Mouse (Mus musculus) forebrain, embryonic 12.5 days (tissue): Measurements from ENCODE around the gene Scel. TPM values are rescaled to one million over a fixed set of nuclear protein-coding genes. Genes with fewer than 3 reads are reported as not detected.

Experiments
- ATAC-seq: fragments of 200-750 bp; cut with Nextera tagmentation; 2 replicates; pipeline ENCODE4 v1.8.0; 2017; ENCODE audit warnings: moderate TSS enrichment; ENCODE audit not compliant: low FRiP score
- H3K27ac ChIP-seq: fragments of 300-500 bp; sonication (generic); 2 replicates; pipeline ENCODE4 v1.5.1; 2016; ENCODE audit warnings: mild to moderate bottlenecking
- H3K27me3 ChIP-seq: fragments of 300-500 bp; sonication (generic); 2 replicates; pipeline ENCODE4 v1.6.1; 2016; ENCODE audit warnings: mild to moderate bottlenecking
- H3K36me3 ChIP-seq: fragments of 300-500 bp; sonication (generic); replicated peaks from 2 replicates; pipeline ENCODE4 v1.6.1; 2016; ENCODE audit warnings: mild to moderate bottlenecking
- H3K4me1 ChIP-seq: fragments of 300-500 bp; sonication (generic); 2 replicates; pipeline ENCODE4 v1.6.1; 2016
- H3K4me2 ChIP-seq: fragments of 300-500 bp; sonication (generic); 2 replicates; pipeline ENCODE4 v1.6.1; 2016; ENCODE audit warnings: mild to moderate bottlenecking, moderate library complexity
- H3K4me3 ChIP-seq: fragments of 300-500 bp; sonication (generic); replicated peaks from 2 replicates; pipeline ENCODE4 v1.5.1; 2016; ENCODE audit warnings: mild to moderate bottlenecking
- H3K9ac ChIP-seq: fragments of 300-500 bp; sonication (generic); 2 replicates; pipeline ENCODE4 v1.6.1; 2016; ENCODE audit warnings: mild to moderate bottlenecking
- H3K9me3 ChIP-seq: fragments of 300-500 bp; sonication (generic); 2 replicates; pipeline ENCODE4 v1.6.1; 2016
- WGBS: fragments of 180-500 bp; shearing (Covaris S2); methylation state at CpG from one replicate; pipeline ENCODE4 v1.1.7; 2016; 5-methylcytosine and 5-hydroxymethylcytosine counted together
- polyA plus RNA-seq: library from polyadenylated mRNA; unstranded; fragments of >200 nt; fragmentation: Nextera tagmentation; extraction: Ambion mirVana; gene quantifications from 2 replicates; pipeline ENCODE4 v1.2.1, GENCODE M21; 2016

Gene Scel
- polyA plus RNA-seq, 1 experiment from 2014 or later = 0.47 TPM

DNA sequence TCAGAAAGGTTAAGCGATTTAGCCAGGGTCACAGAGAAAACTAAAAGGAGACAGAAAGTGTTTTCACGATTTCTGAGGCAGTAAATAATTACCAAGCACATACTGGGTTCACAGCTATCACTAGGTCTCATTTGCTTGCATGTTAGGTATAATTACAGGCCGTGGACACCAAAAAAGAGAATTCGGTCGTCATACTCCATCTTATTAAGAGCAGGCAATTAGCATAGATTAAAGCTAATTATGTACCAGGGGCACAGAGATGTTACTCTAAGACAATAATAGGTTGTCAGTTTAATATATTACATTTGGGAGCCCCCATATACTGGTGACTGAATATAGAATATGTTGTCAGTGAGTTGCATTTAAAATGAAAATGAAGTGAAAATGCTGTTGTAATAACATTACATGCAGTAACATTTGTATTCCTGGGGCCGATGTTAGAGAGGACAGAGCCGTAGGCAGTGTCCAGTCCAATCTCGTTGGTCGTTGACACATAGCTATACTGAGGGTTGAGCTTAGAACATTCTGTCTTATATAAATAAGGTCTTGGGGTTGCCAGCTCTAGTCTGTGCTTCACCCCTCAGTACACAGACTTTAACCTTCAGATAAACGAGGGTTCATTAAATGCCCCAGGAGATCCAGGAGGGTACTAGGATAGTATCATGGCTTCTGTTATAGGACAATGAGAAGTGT is 74.2 kb downstream of the Scel start:
- no peak overlapping the region for H3K4me2 ChIP-seq
- H3K36me3 ChIP-seq = no peaks in the 10 kb centered on the region
- H3K9me3 ChIP-seq = no peaks in the 10 kb centered on the region
- no peak overlapping the region for H3K9ac ChIP-seq
- H3K27me3 ChIP-seq = no peaks in the 10 kb centered on the region
- ATAC-seq = peak; percentile 72
- WGBS = 51% methylated on average over 10 of the region's 10 CpGs
- H3K27ac ChIP-seq = no peak overlapping the region
- peaks cover 7% of the 10 kb centered on the region; the same call in 1 of the 2 replicates for H3K4me1 ChIP-seq
- no peak overlapping the region for H3K4me3 ChIP-seq

DNA sequence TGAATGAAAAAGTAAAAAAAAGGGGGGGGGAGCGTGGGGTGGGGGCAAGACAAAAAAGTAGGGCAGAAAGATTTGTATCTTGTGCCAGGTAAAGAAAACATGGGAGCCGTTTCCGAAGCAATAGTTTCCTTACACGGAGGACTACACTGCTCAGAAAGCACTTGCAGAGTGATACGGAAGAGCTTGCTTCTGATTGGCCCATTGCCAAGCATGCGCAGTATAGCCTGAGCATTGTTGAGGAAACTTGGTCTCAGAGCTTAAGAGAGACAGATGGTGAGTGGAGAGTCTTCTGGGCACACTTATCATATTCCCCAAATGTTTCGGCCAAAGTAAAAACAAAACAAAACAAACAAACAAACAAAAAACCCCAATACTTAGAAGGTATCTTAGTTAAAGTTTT is 76.7 kb downstream of the Scel start:
- peak; percentile 48; the same call in 1 of the 2 replicates for ATAC-seq
- no peaks in the 10 kb centered on the region for H3K9me3 ChIP-seq
- no peaks in the 10 kb centered on the region for H3K36me3 ChIP-seq
- WGBS = 70% methylated on average over 7 of the region's 7 CpGs
- no peak overlapping the region for H3K9ac ChIP-seq
- no peak overlapping the region for H3K27ac ChIP-seq
- peaks cover 7% of the 10 kb centered on the region; the same call in 1 of the 2 replicates for H3K4me1 ChIP-seq
- no peak overlapping the region for H3K4me2 ChIP-seq
- no peaks in the 10 kb centered on the region for H3K27me3 ChIP-seq
- H3K4me3 ChIP-seq = no peak overlapping the region

DNA sequence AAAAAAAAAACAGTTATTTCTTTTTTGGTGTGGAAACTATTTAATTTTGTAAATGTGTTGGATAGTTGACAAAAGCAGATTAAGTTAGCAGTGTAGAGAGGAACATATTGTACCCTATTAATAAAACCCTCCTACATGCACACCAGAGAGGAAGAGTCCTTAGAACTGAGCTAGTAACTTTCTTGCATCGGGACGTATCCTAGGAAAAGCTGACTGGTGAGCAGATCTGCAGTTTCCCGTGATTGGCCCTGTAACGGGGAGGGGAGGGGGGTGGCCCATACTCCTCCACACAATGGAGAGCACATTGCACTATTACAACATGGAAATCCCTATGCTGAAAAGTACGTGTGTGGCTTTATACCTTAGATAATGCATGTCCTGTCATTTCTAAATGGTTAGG is 82.7 kb downstream of the Scel start:
- WGBS = 70% methylated on average over 5 of the region's 5 CpGs
- H3K27ac ChIP-seq = no peak overlapping the region
- no peaks in the 10 kb centered on the region for H3K4me1 ChIP-seq
- no peaks in the 10 kb centered on the region for H3K27me3 ChIP-seq
- no peak for ATAC-seq
- no peaks in the 10 kb centered on the region for H3K9me3 ChIP-seq
- H3K9ac ChIP-seq = no peak overlapping the region
- H3K4me3 ChIP-seq = no peak overlapping the region
- H3K4me2 ChIP-seq = no peak overlapping the region
- no peaks in the 10 kb centered on the region for H3K36me3 ChIP-seq

DNA sequence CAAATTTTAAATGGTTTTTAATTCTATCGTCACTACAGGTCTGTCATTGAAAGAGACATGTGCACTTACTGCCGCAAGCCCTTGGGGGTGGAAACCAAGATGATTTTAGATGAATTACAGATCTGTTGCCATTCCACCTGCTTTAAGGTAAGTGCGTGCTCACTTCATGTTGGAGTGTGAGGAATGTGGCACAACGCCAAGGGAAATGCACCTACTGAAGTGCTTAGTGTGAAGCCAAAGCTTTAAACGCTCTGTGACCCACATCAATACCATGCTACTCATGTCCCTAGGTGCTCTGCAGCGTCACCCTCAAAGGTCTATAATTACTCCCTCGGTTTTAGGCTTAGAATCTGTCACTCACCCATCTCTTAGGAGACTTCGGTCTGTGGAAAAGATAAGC is 94.9 kb downstream of the Scel start:
- no peak for ATAC-seq
- Histone ChIP-seq H3K36me3 (no peaks in the 10 kb centered on the region), H3K4me2 (no peak overlapping the region), H3K4me1 (no peaks in the 10 kb centered on the region), H3K9ac (no peak overlapping the region), H3K27ac (no peak overlapping the region), H3K4me3 (no peak overlapping the region), H3K9me3 (no peaks in the 10 kb centered on the region), H3K27me3 (no peaks in the 10 kb centered on the region)
- WGBS = 91% methylated on average over 8 of the region's 8 CpGs

DNA sequence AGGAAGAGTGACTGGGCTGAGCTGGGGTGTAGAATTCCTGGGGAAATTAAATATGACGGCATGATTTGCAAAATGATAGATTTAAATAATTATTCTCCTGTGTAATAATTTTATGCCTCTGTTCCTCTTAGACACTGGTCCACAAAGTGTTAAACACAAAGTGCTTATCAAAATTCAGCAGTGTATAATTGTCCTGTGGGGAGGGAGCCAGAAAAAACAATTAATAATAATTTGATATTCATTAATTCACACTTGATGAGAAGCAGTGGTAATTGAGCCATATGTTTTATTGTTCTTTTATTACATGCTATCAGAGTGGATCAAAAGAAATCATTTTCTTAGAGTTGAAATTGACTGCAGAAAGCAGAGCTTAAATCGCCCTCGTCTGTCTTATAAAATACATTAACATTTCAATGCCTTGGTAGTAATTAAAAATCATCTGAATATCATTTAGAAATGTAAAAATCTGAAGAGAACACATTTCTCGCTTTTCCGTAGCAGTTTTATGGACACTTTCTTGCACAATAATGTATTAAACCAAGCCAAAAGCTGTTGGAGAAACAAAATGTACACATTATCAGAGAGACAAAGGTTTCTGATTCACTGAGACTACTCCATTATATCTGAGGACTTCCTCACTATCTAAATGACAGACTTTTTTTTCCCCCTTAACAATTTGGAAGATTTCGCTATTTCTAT is 100.6 kb downstream of the Scel start:
- Histone ChIP-seq H3K4me2 (no peak overlapping the region), H3K36me3 (no peaks in the 10 kb centered on the region), H3K27ac (no peak overlapping the region), H3K4me1 (no peaks in the 10 kb centered on the region), H3K9ac (no peak overlapping the region), H3K9me3 (no peaks in the 10 kb centered on the region), H3K4me3 (no peak overlapping the region), H3K27me3 (no peaks in the 10 kb centered on the region)
- WGBS = 67% methylated on average over 6 of the region's 6 CpGs
- peak; percentile 41; the same call in 1 of the 2 replicates for ATAC-seq

DNA sequence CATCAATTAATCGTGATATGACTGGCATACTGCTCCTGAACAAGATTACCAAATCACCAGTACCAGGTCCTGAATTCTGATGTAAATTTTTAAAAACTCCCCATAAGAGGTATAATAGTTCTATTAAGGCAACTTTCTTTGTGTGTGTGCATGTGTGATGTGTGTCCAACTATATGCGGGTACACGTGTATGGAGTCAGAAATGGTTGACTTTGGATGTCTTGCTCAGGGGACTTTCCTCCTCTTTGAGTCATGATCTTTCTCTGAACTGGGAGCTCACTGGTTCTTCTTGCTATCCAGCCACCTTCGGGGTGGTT is 101.1 kb downstream of the Scel start:
- no peak overlapping the region for H3K4me2 ChIP-seq
- H3K27me3 ChIP-seq = no peaks in the 10 kb centered on the region
- no peaks in the 10 kb centered on the region for H3K36me3 ChIP-seq
- H3K9ac ChIP-seq = no peak overlapping the region
- ATAC-seq = no peak
- no peaks in the 10 kb centered on the region for H3K9me3 ChIP-seq
- H3K27ac ChIP-seq = no peak overlapping the region
- 87% methylated on average over 4 of the region's 4 CpGs for WGBS
- no peaks in the 10 kb centered on the region for H3K4me1 ChIP-seq
- no peak overlapping the region for H3K4me3 ChIP-seq

DNA sequence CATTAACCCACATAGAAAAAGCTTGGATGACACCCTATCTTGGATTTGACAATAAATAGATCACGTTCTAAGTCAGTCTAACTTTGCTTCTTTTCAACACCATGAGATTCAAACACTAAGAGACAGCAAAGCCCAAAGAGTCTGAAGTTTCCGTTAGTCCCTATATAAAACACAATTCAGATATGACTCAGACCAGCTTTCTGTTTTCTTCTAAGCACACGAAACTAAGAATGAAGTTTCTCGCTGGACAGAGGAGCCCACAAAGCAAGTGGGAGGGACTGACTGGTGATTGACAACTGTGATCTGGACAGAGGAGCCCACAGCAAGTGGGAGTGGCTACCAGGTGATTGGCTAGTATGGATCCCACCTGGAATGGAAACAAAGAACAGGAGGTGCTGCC is 106.6 kb downstream of the Scel start:
- no peak for ATAC-seq
- H3K27ac ChIP-seq = no peak overlapping the region
- H3K4me1 ChIP-seq = no peaks in the 10 kb centered on the region
- no peaks in the 10 kb centered on the region for H3K9me3 ChIP-seq
- no peak overlapping the region for H3K9ac ChIP-seq
- no peaks in the 10 kb centered on the region for H3K27me3 ChIP-seq
- 91% methylated on average over 4 of the region's 4 CpGs for WGBS
- H3K4me2 ChIP-seq = no peak overlapping the region
- no peak overlapping the region for H3K4me3 ChIP-seq
- no peaks in the 10 kb centered on the region for H3K36me3 ChIP-seq

DNA sequence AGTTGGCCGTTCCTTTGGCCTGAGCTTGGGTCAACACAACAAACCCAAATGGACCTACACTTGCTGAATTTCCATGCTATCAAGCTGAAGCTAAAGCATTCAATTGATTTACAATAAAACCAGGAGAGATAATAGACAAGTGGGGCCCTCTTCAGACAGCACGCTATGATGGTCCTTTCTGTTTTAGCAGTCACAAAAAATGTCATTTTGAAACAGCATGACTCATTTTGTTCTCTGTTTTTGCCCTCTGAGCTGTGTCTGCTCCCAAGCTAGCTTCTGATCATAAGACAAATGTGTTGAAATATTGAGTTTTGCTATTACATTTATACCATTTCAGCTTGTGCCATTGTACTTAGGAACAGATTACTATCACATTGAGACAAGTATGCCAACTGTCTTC is 108.1 kb downstream of the Scel start:
- H3K27ac ChIP-seq = no peak overlapping the region
- H3K9ac ChIP-seq = no peak overlapping the region
- no peaks in the 10 kb centered on the region for H3K9me3 ChIP-seq
- H3K36me3 ChIP-seq = no peaks in the 10 kb centered on the region
- no peaks in the 10 kb centered on the region for H3K4me1 ChIP-seq
- no peak overlapping the region for H3K4me2 ChIP-seq
- ATAC-seq = no peak
- H3K4me3 ChIP-seq = no peak overlapping the region
- WGBS = 94% methylated on average over 2 of the region's 2 CpGs
- H3K27me3 ChIP-seq = no peaks in the 10 kb centered on the region

DNA sequence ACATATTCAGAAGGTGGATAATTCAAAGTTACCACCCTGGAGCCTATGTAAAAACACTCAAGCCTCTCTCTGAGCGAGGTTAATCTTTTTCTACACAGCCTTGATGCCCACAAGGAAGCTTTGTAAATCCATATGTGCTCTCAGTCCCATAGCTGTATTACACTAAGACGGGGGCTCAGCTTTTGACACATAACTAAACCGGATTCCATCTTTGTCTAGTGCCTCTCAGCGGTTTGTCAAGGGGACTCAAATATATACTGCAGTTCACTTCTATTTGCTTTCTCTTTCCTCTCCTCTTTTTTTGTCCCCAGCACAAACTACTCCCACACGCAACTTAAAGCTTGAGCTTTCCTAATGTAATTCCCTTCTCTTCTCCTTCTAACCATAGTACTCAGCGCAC is 113.0 kb downstream of the Scel start:
- H3K36me3 ChIP-seq = no peaks in the 10 kb centered on the region

DNA sequence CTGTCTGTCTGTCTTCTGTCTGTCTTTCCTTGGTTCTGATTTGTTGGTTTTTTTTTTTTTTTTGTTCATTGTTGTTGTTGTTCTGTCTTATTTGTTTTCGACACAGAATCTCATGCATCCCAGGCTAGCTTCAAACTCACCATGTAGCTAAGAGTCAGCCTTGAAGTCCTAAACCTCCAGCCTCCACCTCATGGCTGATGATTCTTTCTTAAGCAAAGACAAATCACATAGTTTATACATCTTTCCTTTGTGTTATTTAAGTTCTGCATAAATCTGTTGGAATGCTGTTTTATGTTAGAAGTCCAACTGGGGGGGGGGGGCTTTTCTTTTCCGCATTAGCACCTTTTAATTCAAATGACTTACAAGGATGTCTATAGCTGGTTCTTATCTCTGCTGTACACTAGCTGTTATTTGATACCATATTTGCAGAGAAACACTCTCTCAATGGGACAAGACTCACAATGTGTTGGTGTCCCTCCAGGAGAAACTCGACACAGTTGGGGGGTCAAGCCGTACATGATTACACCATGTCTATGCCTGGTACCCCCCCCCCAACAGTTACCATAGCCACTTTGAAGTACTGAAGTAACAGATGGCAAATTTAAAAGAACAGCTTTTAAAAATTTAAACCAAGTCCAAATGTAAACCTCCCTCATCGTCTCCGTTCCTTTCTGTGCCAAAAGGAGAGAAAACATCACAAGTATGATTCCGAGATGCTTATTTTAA is 116.7 kb downstream of the Scel start:
- whole genome bisulfite sequencing = 90% methylated on average over 7 of the region's 7 CpGs
- Histone ChIP-seq H3K36me3 (no peaks in the 10 kb centered on the region), H3K27ac (no peak overlapping the region), H3K4me3 (no peak overlapping the region), H3K4me1 (no peaks in the 10 kb centered on the region), H3K27me3 (no peaks in the 10 kb centered on the region), H3K4me2 (no peak overlapping the region), H3K9ac (no peak overlapping the region), H3K9me3 (0 out of 2 replicates have a peak, but pooled peaks cover under 1% of the 10 kb centered on the region)
- no peak for ATAC-seq

More for the DNA sequence above, 113.0 kb downstream of the Scel start:
- Histone ChIP-seq H3K4me1 (no peaks in the 10 kb centered on the region), H3K4me2 (no peak overlapping the region), H3K27ac (no peak overlapping the region), H3K4me3 (no peak overlapping the region), H3K9me3 (no peaks in the 10 kb centered on the region), H3K9ac (no peak overlapping the region), H3K27me3 (no peaks in the 10 kb centered on the region)
- ATAC-seq = no peak
- 89% methylated on average over 6 of the region's 6 CpGs for WGBS

DNA sequence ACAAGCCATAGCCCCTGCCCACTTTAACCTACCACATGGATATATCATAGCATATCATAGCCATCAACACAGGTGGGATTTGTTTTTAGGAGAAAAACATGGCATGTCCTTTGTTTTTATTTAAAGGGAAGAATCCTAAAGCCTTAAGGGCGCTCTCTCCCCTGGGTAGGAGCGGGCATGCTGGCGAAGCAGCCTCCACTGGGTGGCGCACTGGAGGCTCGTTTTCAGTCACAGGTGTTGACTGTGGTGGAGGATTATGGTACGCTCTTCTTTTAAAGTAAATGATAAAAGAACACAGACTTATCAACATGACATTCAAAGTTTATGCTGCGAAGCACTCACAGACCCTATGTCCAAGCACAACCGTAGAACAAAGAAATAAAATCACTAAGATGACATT is 117.4 kb downstream of the Scel start:
- no peak overlapping the region for H3K4me2 ChIP-seq
- no peak overlapping the region for H3K27ac ChIP-seq
- no peak overlapping the region for H3K9ac ChIP-seq
- 71% methylated on average over 8 of the region's 8 CpGs for WGBS
- H3K36me3 ChIP-seq = no peaks in the 10 kb centered on the region
- ATAC-seq = no peak
- no peak overlapping the region for H3K4me3 ChIP-seq
- H3K27me3 ChIP-seq = no peaks in the 10 kb centered on the region
- H3K4me1 ChIP-seq = no peaks in the 10 kb centered on the region
- H3K9me3 ChIP-seq = 0 out of 2 replicates have a peak, but pooled peaks cover 3% of the 10 kb centered on the region

DNA sequence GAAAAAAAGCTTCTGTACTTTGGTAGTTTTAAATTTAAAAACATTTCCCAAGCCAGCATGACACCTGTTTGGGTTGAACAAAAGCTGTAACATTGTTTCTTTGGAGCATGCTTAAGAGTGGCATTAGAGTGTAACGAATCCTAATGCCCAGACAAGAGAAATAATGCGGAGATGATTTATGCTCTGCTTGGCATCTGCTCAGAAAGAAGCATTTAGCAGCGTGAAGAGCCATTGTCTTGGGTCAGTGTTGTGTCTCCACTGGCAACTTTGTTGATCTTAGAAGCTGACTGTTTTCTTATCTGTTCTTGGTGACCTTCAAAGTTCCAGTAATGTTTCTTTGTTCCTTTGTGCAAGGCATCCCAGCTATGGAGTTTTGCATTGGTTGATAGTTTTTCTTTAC is 130.8 kb downstream of the Scel start:
- H3K4me2 ChIP-seq = no peak overlapping the region
- no peak overlapping the region for H3K27ac ChIP-seq
- peaks cover 14% of the 10 kb centered on the region for H3K4me1 ChIP-seq
- no peak for ATAC-seq
- 71% methylated on average over 3 of the region's 3 CpGs for WGBS
- no peaks in the 10 kb centered on the region for H3K27me3 ChIP-seq
- no peaks in the 10 kb centered on the region for H3K9me3 ChIP-seq
- no peaks in the 10 kb centered on the region for H3K36me3 ChIP-seq
- no peak overlapping the region for H3K9ac ChIP-seq
- no peak overlapping the region for H3K4me3 ChIP-seq
